Mouse (Mus musculus) mature B cell (primary cell): Measurements from ENCODE around the gene Msi2.

ENCODE experiments used
- in situ Hi-C: fragments of 300-500 bp; cut with MboI; formaldehyde crosslinking; loops from 2 replicates; pipeline ENCODE4 v1.14.3; 2019

Gene Msi2

GRCm38 (mm10) chr11:88313512-88313911 lies 404.8 kb downstream of the Msi2 start:
- in situ Hi-C loops, result no loop called here

- in situ Hi-C loops, result no loop called here
These were observed 406.7 kb downstream of the Msi2 start for GRCm38 (mm10) chr11:88311606-88312005.

GRCm38 (mm10) chr11:88310773-88311172 lies 407.5 kb downstream of the Msi2 start:
- in situ Hi-C loops, result no loop called here

DNA sequence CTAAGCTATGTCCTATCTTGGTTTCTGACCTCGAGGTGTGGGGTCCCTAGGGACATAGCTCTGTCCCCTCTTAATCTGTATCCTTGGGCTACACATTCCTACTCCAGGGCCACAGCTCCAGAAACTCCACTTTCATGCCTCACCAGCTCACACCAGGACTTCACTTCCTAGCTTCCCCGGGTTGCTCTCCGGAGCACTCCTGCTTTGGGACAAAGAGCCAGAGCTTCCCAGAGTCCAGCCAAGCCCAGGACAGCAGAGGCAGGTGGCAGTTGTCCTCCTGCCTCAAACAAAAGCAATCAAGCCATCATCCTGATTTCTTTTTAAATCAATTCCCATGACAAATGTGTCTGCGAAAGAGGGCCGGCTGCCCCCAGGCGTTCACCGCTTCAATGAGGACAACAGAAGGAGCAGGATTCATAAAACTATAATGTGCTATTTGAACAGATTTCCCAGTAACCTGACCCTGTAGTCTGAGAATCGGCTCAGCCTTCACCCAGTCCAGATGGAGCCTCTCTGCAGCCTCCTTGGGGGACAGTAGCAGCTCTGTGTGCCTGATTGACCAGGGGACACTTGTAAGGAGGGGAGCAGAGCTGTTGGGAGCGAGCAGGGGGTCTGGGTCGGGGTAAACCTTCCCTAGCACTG lies 409.1 kb downstream of the Msi2 start:
- in situ Hi-C loops, result no loop called here

DNA sequence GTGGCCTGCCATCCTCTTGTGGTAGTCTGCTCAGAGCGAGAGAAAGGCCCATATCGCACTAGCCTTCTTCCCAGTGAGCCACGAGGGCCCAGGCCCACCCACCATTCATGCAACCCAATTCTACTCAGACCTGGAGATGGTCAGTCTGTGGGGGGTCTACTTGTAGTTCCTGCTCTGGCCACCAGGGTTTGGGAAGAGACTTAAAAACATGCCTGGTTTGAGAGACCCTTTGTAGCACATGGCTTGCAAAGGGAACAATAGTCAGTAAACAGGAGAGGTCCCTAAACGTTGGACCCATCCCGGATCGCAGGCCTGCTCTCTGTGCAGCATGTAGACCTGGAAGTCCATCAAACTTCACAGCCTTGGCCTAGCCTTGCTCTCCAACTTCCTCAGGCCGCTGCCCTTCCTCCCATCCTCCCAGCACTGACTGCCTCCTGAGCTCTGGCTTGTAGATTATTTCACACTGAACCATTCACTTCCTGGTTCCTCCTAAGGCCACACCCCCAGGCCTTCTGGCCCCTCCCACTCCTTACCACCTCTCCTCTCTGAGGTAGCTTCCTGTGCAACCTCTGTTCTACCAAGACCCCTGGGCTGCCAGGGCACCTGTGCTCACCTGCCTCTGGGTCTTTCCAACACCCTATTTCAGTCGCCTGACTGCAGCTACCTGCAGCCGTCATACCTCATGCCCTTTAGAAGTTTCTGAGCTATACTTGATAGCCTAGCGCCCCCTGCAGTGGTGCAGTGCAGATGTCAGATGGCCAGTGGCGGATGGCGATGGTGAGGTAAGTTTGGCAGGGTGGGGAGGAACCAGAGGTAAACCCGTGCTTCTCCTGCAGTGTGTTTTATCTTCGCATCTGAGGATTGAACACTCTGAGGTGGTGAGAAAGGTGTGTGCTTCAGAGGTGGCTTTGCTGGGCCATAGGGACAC lies 410.4 kb downstream of the Msi2 start:
- in situ Hi-C loops, result no loop called here

DNA sequence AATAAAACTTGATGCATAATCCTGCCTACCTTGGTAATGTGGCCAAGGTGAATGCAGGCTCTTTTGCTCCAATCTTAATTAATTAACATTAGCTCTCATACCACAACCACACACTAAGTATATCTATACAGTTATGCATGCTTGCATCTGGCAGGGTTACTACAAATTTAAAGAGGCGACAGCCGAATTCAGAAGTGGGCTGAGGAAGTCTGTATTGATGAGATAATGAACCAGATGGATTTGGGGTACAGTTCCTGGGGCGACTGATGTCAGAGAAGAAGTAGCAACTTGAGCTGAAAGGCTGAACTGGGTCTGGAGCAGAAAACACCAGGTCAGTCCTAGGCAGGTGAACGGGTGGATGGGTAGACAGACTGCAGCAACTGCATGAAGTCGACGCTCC lies 412.6 kb downstream of the Msi2 start:
- in situ Hi-C loops, result no loop called here

DNA sequence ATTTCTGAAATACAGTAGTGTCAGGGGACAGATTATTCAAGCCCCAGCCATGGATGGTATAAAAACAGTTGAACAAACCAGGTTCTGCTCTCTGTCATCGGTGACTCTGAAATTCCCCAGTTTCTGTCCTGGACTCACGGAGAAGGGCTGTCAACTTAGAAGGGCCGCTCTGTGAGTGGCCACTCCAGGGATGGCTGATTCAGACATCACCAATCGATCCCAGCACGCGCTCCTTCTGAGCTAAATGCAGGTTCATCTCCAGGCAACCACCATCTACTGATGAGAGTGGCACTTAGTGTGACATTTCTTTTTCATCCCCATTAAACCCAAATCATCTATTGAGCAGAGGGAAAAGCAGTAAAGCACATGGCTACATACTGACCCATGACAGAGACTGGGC lies 416.7 kb downstream of the Msi2 start:
- in situ Hi-C loops, result no loop called here

DNA sequence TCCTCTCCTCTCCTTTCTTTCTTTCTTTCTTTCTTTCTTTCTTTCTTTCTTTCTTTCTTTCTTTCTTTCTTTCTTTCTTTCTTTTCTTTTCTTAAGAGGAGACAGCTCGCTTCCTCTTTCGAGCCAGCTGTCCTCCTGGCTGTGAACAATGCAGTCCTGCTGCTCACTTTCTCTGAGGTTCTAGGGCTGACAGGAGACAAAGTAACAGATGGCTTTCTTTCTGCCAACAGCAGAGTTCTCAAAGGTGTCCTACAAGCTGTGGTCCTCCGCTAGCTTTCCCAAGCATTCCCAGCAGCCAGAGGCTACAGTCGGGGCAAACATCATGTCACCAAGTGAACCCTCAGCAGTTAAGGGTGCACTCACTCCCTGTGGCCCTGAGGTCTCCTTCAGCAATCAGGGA lies 419.0 kb downstream of the Msi2 start:
- in situ Hi-C loops, result no loop called here

DNA sequence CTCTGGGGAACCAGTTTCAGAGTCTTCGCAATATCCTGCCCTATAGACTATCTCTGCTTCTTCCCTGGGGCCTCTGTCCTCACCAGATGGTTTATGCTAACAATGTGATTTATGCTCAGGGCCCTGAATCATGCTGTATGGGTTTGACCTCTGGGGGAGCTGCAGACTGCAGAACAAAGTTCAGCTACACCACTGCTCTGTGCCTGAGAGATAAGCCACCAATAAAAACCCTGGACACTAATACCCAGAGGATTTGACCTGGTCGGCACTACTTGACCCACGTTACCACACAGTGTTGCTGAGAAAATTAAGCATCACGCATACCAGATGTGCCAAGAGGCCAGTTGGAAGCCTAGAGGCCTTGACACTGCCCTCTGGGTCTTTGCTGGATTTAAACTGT lies 420.8 kb downstream of the Msi2 start:
- in situ Hi-C loops, result no loop called here

GRCm38 (mm10) chr11:88295298-88295697 lies 423.0 kb downstream of the Msi2 start:
- in situ Hi-C loops, result no loop called here

- in situ Hi-C loops, result no loop called here
These were observed 424.0 kb downstream of the Msi2 start for GRCm38 (mm10) chr11:88294394-88294710.

- in situ Hi-C loops, result no loop called here
These were observed 424.5 kb downstream of the Msi2 start, which contains the start of gene Ccdc182 for GRCm38 (mm10) chr11:88293631-88294393. Gene Ccdc182, plus strand, starts transcription at chr11:88294058.

DNA sequence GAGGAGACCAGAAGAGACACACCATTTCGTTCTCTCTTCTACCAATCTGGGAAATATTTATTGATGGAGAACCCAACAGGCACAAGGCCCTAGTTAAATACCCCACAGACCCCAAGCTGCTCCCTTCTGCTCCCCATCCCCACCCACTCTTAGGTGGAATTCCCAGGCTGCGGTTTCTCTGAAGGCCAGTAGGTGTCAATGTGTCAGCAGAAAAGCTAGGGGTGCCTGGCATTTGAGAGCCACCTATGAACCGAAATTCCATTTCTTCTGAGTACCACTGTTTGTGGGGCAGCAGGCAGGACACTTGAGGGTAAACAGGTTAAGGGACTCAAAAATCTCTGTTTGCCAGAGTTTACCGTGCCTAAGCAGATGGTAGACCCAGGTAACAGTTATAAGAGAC lies 426.6 kb downstream of the Msi2 start:
- in situ Hi-C loops, result no loop called here

DNA sequence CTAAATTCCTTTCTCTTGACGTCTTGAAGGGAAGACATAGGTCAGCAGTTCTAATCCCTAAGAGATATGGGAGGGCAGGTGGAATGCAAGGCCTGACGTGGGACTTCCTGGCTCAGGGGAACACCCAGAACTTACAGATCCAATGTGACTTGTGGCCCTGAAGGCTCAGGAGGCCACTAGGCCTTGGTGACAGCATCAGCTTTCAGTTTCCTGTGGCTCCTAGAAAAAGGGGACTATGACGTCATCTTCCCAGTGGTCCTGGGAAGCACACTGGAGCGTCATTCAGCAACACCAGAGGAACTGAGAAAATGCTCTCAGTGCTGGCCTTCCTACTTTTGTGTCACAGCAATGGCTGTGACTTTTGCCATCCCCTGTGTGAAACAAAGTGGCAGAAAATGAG lies 427.1 kb downstream of the Msi2 start:
- in situ Hi-C loops, result no loop called here
